Mouse (Mus musculus) embryonic facial prominence, embryonic 12.5 days (tissue): ENCODE data around the gene Ndufs8. TPM values are rescaled to one million over a fixed set of nuclear protein-coding genes. Genes with fewer than 3 reads are reported as not detected.

Experiments used
- ATAC-seq: fragments of 200-750 bp; cut with Nextera tagmentation; 2 replicates; pipeline ENCODE4 v1.8.0; 2017; ENCODE audit not compliant: insufficient number of reproducible peaks, insufficient read depth, low FRiP score, low TSS enrichment
- H3K27ac ChIP-seq: fragments of 300-500 bp; sonication (generic); 2 replicates; pipeline ENCODE4 v1.5.1; 2016; ENCODE audit warnings: mild to moderate bottlenecking
- H3K27me3 ChIP-seq: fragments of 300-500 bp; sonication (generic); 2 replicates; pipeline ENCODE4 v1.6.1; 2016; ENCODE audit warnings: mild to moderate bottlenecking, moderate library complexity
- H3K36me3 ChIP-seq: fragments of 300-500 bp; sonication (generic); 2 replicates; pipeline ENCODE4 v1.6.1; 2016; ENCODE audit warnings: mild to moderate bottlenecking
- H3K4me1 ChIP-seq: fragments of 300-500 bp; sonication (generic); 2 replicates; pipeline ENCODE4 v1.6.1; 2016
- H3K4me2 ChIP-seq: fragments of 300-500 bp; sonication (generic); replicated peaks from 2 replicates; pipeline ENCODE4 v1.6.1; 2016; ENCODE audit warnings: mild to moderate bottlenecking, moderate library complexity
- H3K4me3 ChIP-seq: fragments of 300-500 bp; sonication (generic); 2 replicates; pipeline ENCODE4 v1.5.1; 2016; ENCODE audit warnings: mild to moderate bottlenecking
- H3K9ac ChIP-seq: fragments of 300-500 bp; sonication (generic); 2 replicates; pipeline ENCODE4 v1.6.1; 2016; ENCODE audit warnings: mild to moderate bottlenecking, moderate library complexity
- H3K9me3 ChIP-seq: fragments of 300-500 bp; sonication (generic); 2 replicates; pipeline ENCODE4 v1.6.1; 2016; ENCODE audit warnings: mild to moderate bottlenecking, moderate library complexity
- WGBS: fragments of 180-500 bp; shearing (Covaris S2); methylation state at CpG from one replicate; pipeline ENCODE4 v1.1.7; 2016; 5-methylcytosine and 5-hydroxymethylcytosine counted together
- polyA plus RNA-seq: library from polyadenylated mRNA; unstranded; fragments of >200 nt; fragmentation: Nextera tagmentation; extraction: Ambion mirVana; gene quantifications from 2 replicates; pipeline ENCODE4 v1.2.1, GENCODE M21; 2016

The Ndufs8 gene
- polyA plus RNA-seq, 1 experiment from 2014 or later, result 245 TPM

- WGBS, result 78% methylated on average over 4 of the region's 4 CpGs
- Histone ChIP-seq H3K4me1 (peaks cover 14% of the 10 kb centered on the region; the same call in 1 of the 2 replicates), H3K4me3 (no peak overlapping the region), H3K27me3 (no peaks in the 10 kb centered on the region), H3K27ac (no peak overlapping the region), H3K9me3 (no peaks in the 10 kb centered on the region), H3K4me2 (no peak overlapping the region), H3K36me3 (no peaks in the 10 kb centered on the region), H3K9ac (no peak overlapping the region)
- ATAC-seq, result no peak
Observed at GRCm38 (mm10) chr19:3872373-3872772, 40.2 kb downstream of the Ndufs8 start.

GRCm38 (mm10) chr19:3871468-3871867 is 41.1 kb downstream of the Ndufs8 start:
- no peaks in the 10 kb centered on the region for H3K27me3 ChIP-seq
- no peak overlapping the region for H3K9ac ChIP-seq
- ATAC-seq, result no peak
- H3K4me3 ChIP-seq, result no peak overlapping the region
- peaks cover 14% of the 10 kb centered on the region; the same call in 1 of the 2 replicates for H3K4me1 ChIP-seq
- H3K9me3 ChIP-seq, result no peaks in the 10 kb centered on the region
- peaks cover 6% of the 10 kb centered on the region; the same call in 1 of the 2 replicates for H3K36me3 ChIP-seq
- no peak overlapping the region for H3K4me2 ChIP-seq
- H3K27ac ChIP-seq, result no peak overlapping the region

- peaks cover 17% of the 10 kb centered on the region for H3K36me3 ChIP-seq
- H3K27me3 ChIP-seq, result no peaks in the 10 kb centered on the region
- no peaks in the 10 kb centered on the region for H3K9me3 ChIP-seq
- no peak for ATAC-seq
- WGBS, result 69% methylated on average over 1 of the region's 1 CpGs
- H3K4me2 ChIP-seq, result no peak overlapping the region
- no peak overlapping the region for H3K4me3 ChIP-seq
- peaks cover 6% of the 10 kb centered on the region; the same call in 1 of the 2 replicates for H3K4me1 ChIP-seq
- 0 out of 2 replicates have a peak overlapping the region, but pooled peaks have one; percentile 41 for H3K27ac ChIP-seq
- no peak overlapping the region for H3K9ac ChIP-seq
Observed at GRCm38 (mm10) chr19:3868290-3868689, 44.3 kb downstream of the Ndufs8 start.

GRCm38 (mm10) chr19:3864960-3865359 is 47.6 kb downstream of the Ndufs8 start:
- 83% methylated on average over 2 of the region's 2 CpGs for WGBS
- H3K9me3 ChIP-seq, result no peaks in the 10 kb centered on the region
- peaks cover 19% of the 10 kb centered on the region for H3K36me3 ChIP-seq
- ATAC-seq, result no peak
- H3K4me3 ChIP-seq, result no peak overlapping the region
- no peak overlapping the region for H3K9ac ChIP-seq
- no peaks in the 10 kb centered on the region for H3K27me3 ChIP-seq
- no peak overlapping the region for H3K4me2 ChIP-seq
- H3K27ac ChIP-seq, result no peak overlapping the region
- H3K4me1 ChIP-seq, result 0 out of 2 replicates have a peak, but pooled peaks cover 3% of the 10 kb centered on the region

GRCm38 (mm10) chr19:3862713-3863112 is 49.9 kb downstream of the Ndufs8 start:
- Histone ChIP-seq H3K27me3 (no peaks in the 10 kb centered on the region), H3K4me3 (no peak overlapping the region), H3K4me1 (0 out of 2 replicates have a peak, but pooled peaks cover 3% of the 10 kb centered on the region), H3K4me2 (no peak overlapping the region), H3K9me3 (no peaks in the 10 kb centered on the region), H3K27ac (no peak overlapping the region), H3K36me3 (peaks cover 19% of the 10 kb centered on the region), H3K9ac (no peak overlapping the region)
- 76% methylated on average over 2 of the region's 2 CpGs for WGBS
- ATAC-seq, result no peak

Other genes starting within 250 kb of the Ndufs8 start
- 7.1 and 7.9 TPM in 2 replicates for gene Lrp5, start 226.2 kb downstream of the Ndufs8 start, polyA plus RNA-seq
- gene 1810055G02Rik, start 204.5 kb downstream of the Ndufs8 start, polyA plus RNA-seq, result 42.0 and 44.7 TPM in 2 replicates
- gene Kmt5b, start 145.4 kb downstream of the Ndufs8 start, polyA plus RNA-seq, result 42.2 TPM in 2 replicates
- gene Chka, start 61.0 kb downstream of the Ndufs8 start, polyA plus RNA-seq, result 64.2 and 68.9 TPM in 2 replicates
- gene Tcirg1, start 5.6 kb downstream of the Ndufs8 start, polyA plus RNA-seq, result 46.4 and 53.6 TPM in 2 replicates
- gene Aldh3b1, start 17.0 kb upstream of the Ndufs8 start, polyA plus RNA-seq, result 0.91 and 1.1 TPM in 2 replicates
- gene Unc93b1, start 22.4 kb upstream of the Ndufs8 start, polyA plus RNA-seq, result 12.5 and 12.7 TPM in 2 replicates
- not detected in 2 replicates for gene Aldh3b3, start 45.9 kb upstream of the Ndufs8 start, polyA plus RNA-seq
- gene Aldh3b2, start 59.6 kb upstream of the Ndufs8 start, polyA plus RNA-seq, result 2.0 and 2.8 TPM in 2 replicates
- gene Acy3, start 73.8 kb upstream of the Ndufs8 start, polyA plus RNA-seq, result 3.0 and 3.4 TPM in 2 replicates
- not detected in 2 replicates for gene Tbx10, start 80.0 kb upstream of the Ndufs8 start, polyA plus RNA-seq
- gene Nudt8, start 87.8 kb upstream of the Ndufs8 start, polyA plus RNA-seq, result 30.0 and 33.2 TPM in 2 replicates
- 4.0 and 5.6 TPM in 2 replicates for gene Gm49405, start 87.9 kb upstream of the Ndufs8 start, polyA plus RNA-seq
- 6.5 and 6.9 TPM in 2 replicates for gene Doc2g, start 90.5 kb upstream of the Ndufs8 start, polyA plus RNA-seq
- gene Ndufv1, start 100.0 kb upstream of the Ndufs8 start, polyA plus RNA-seq, result 188 and 201 TPM in 2 replicates
- gene Gstp1, start 125.2 kb upstream of the Ndufs8 start, polyA plus RNA-seq, result 540 and 544 TPM in 2 replicates
- gene Gstp2, start 133.2 kb upstream of the Ndufs8 start, polyA plus RNA-seq, result 2.8 and 11.5 TPM in 2 replicates
- gene Gstp3, start 146.8 kb upstream of the Ndufs8 start, polyA plus RNA-seq, result not detected in 2 replicates
- 0.22 TPM in 1 of 2 replicates, not detected in the other for gene Cabp2, start 168.8 kb upstream of the Ndufs8 start, polyA plus RNA-seq
- 55.6 and 55.7 TPM in 2 replicates for gene Cdk2ap2, start 184.4 kb upstream of the Ndufs8 start, polyA plus RNA-seq
- gene Pitpnm1, start 187.2 kb upstream of the Ndufs8 start, polyA plus RNA-seq, result 8.9 and 10.9 TPM in 2 replicates
- gene Aip, start 213.1 kb upstream of the Ndufs8 start, polyA plus RNA-seq, result 85.2 and 90.8 TPM in 2 replicates
- gene Gpr152, start 227.0 kb upstream of the Ndufs8 start, polyA plus RNA-seq, result not detected in 2 replicates
- gene Cabp4, start 231.3 kb upstream of the Ndufs8 start, polyA plus RNA-seq, result not detected in 2 replicates
- gene Coro1b, start 235.8 kb upstream of the Ndufs8 start, polyA plus RNA-seq, result 128 and 135 TPM in 2 replicates
- 0.89 and 2.1 TPM in 2 replicates for gene Ptprcap, start 240.8 kb upstream of the Ndufs8 start, polyA plus RNA-seq